Mouse (Mus musculus) olfactory bulb, adult 2 months (tissue): Measurements from ENCODE around the gene Prss45.

Source experiments
- CTCF ChIP-seq: fragments of 200-500 bp; IDR thresholded peaks from 2 replicates; pipeline ENCODE4 v1.5.1; 2012; ENCODE audit warnings: low read depth, mild to moderate bottlenecking, low read length, moderate library complexity; ENCODE audit not compliant: insufficient read depth
- POLR2A ChIP-seq: fragments of 200-500 bp; IDR thresholded peaks from 2 replicates; pipeline ENCODE4 v1.6.1; 2012; ENCODE audit warnings: mild to moderate bottlenecking, low read depth, low read length, moderate library complexity; ENCODE audit not compliant: insufficient read depth

DNA sequence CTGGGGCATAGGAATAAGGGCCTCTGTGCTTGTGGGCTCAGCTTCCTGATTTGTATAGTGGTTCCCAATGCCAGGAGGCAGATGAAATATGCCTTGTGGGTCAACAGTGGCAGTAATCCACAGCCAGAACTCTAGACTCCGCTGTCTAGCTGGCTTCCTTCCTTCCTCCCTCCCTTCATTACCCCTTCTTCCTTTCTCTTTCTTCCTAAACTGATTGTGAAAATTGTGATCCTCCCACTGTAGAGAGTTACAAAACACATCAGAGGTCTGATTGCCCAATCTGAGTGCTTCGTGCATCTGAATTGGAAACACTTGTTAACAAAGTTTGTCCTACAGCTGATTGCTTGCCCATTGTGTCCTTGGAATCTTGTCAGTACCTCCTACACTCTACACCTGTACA, 7.0 kb downstream of the Prss45 start:
- TF ChIP-seq CTCF = no peak
- no peak for TF ChIP-seq POLR2A
